Mouse (Mus musculus) central nervous system, embryonic 11.5 days (tissue): ENCODE results near the gene Rab2b. TPM values are rescaled to one million over a fixed set of nuclear protein-coding genes. Genes with fewer than 3 reads are reported as not detected.

ENCODE experiments used
- polyA plus RNA-seq: library from polyadenylated mRNA; depleted of rRNA; stranded (reverse); fragments of >200 nt; gene quantifications from 2 replicates; pipeline ENCODE4 v1.2.3, GENCODE M21; 2012; rRNA removed

Gene Rab2b
- polyA plus RNA-seq, result 30.9 and 33.6 TPM in 2 replicates

GRCm38 (mm10) chr14:52278932-52279746 is at the start of gene Rab2b, which contains the start of gene Tox4:
TSS of gene Rab2b (minus strand) at chr14:52279545.
TSS of gene Tox4 (plus strand) at chr14:52279146.

GRCm38 (mm10) chr14:52327910-52328812 is 48.8 kb upstream of the Rab2b start, which contains the start of gene Sall2:
TSS of gene Sall2 (minus strand) at chr14:52328762.

GRCm38 (mm10) chr14:52304644-52305271 is 25.4 kb upstream of the Rab2b start, which contains the start of gene Mettl3:
TSS of gene Mettl3 (minus strand) at chr14:52305128.

GRCm38 (mm10) chr14:52257484-52258213 is 21.7 kb downstream of the Rab2b start, which contains the start of gene Chd8:
TSS of gene Chd8 (minus strand) at chr14:52257780.

Other genes with a start within 250 kb of the Rab2b start
- gene Olfr221, start 237.1 kb downstream of the Rab2b start, polyA plus RNA-seq, result not detected in 2 replicates
- gene Hnrnpc, start 175.5 kb downstream of the Rab2b start, polyA plus RNA-seq, result 691 and 1,274 TPM in 2 replicates
- 0.92 and 2.0 TPM in 2 replicates for gene Rpgrip1, start 168.8 kb downstream of the Rab2b start, polyA plus RNA-seq
- gene Supt16, start 82.1 kb downstream of the Rab2b start, polyA plus RNA-seq, result 88.7 and 139 TPM in 2 replicates
- 74.1 and 82.3 TPM in 2 replicates for gene Chd8, start 21.8 kb downstream of the Rab2b start, polyA plus RNA-seq
- 28.4 and 39.3 TPM in 2 replicates for gene Tox4, start 399 bp downstream of the Rab2b start, polyA plus RNA-seq
- gene Mettl3, start 25.6 kb upstream of the Rab2b start, polyA plus RNA-seq, result 58.3 and 65.0 TPM in 2 replicates
- 52.9 and 56.9 TPM in 2 replicates for gene Sall2, start 49.2 kb upstream of the Rab2b start, polyA plus RNA-seq
- not detected in 2 replicates for gene Olfr1513, start 76.9 kb upstream of the Rab2b start, polyA plus RNA-seq
- gene Olfr1512, start 99.6 kb upstream of the Rab2b start, polyA plus RNA-seq, result not detected in 2 replicates
- gene Olfr1511, start 117.8 kb upstream of the Rab2b start, polyA plus RNA-seq, result not detected in 2 replicates
- gene Olfr1510, start 134.8 kb upstream of the Rab2b start, polyA plus RNA-seq, result not detected in 2 replicates
- not detected in 2 replicates for gene Olfr1509, start 163.4 kb upstream of the Rab2b start, polyA plus RNA-seq
- not detected in 2 replicates for gene Olfr1508, start 187.9 kb upstream of the Rab2b start, polyA plus RNA-seq
- not detected in 2 replicates for gene Olfr1507, start 216.2 kb upstream of the Rab2b start, polyA plus RNA-seq